Mouse (Mus musculus) 3134 (cell line): ENCODE data around the gene Cbl.

ENCODE experiments used
- DNase-seq: peaks from one replicate; pipeline ENCODE4 v3.0.0-alpha.2; 2011; ENCODE audit warnings: low spot score; ENCODE audit not compliant: insufficient read length; ENCODE audit errors: extremely low read depth

Gene Cbl

DNA sequence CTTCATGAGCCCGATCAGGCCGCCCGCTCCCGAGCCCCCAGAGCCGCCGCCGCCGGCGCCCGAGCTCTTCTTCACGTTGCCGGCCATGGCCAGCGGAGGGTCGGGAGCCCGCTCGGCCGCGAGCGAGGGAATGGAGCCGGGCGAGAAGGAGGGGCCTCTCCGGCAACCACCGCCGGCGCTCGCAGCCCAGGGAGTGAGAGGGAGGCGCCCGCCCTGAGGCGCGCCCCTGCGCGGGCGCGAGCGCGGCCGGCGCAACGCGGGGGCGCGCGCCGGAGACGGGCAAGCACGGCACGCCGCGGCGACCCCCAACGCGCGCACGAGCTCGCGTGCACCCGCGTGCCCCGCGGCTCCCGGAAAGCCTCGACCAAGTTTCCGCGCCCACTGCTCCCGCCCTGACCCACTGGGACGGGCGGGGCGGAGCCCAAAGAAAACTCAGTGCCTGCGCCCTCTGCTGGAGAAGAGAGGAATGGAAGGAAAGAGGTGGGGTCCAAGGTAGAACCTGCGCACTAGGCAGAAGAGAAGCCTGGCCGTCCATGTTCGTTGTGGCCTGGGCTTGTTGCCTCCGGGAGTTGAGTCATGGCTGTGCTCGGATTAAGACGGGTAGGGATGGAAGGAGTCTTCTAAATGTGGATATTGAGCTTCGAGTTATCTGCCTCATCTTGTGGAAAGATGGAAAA lies at the start of gene Cbl:
Gene Cbl, minus strand, starts transcription at position 248 of the 677 bp plus-strand sequence.
- DNase-seq = peak; percentile 95

- DNase-seq = no peak
These were observed 49.3 kb upstream of the Cbl start for GRCm38 (mm10) chr9:44283183-44283582.

- no peak for DNase-seq
These were observed 36.1 kb upstream of the Cbl start for GRCm38 (mm10) chr9:44269973-44270372.

DNA sequence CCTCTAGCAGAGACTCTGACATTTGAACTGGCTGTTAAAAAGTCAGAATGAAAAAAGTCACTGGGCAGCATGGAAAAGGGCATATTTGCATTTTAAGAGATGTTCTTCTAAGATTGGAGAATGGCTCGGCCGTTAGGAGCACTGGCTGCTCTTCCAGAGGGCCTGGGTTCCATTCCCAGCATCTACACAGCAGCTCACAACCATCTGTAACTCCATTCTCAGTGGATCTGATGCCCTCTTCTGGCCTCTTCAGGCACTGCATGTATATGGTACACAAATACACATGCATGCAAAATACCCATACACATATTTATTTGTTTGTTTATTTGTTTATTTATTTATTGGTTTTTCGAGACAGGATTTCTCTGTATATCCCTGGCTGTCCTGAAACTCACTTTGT lies 35.2 kb upstream of the Cbl start:
- no peak for DNase-seq

- no peak for DNase-seq
These were observed 34.6 kb upstream of the Cbl start, which contains the start of gene Nlrx1 for GRCm38 (mm10) chr9:44268432-44268831. TSS of gene Nlrx1 (minus strand) at chr9:44268599.

DNA sequence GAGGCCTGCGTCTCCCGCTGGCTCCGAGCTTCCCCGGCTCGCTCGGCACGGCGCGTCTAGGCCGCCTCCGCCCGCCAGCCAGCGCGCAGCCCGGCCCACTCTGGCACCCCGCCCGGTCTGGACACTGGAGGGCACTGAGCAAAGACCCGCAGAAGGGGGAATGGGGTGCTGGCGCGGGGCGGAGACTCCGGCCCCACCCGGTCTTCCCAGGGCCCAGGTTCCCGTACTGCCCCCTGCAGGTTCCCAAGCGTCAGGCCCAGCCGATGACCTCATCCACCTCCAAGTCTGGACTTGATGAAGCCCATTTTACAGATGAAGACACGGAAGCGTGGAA lies 34.1 kb upstream of the Cbl start:
- DNase-seq = peak; percentile 90

- DNase-seq = no peak
These were observed 33.6 kb upstream of the Cbl start for GRCm38 (mm10) chr9:44267319-44268026.

- DNase-seq = no peak
These were observed 32.8 kb upstream of the Cbl start for GRCm38 (mm10) chr9:44266478-44267226.

- DNase-seq = no peak
These were observed 27.5 kb upstream of the Cbl start for GRCm38 (mm10) chr9:44261388-44261787.

GRCm38 (mm10) chr9:44259014-44259413 lies 25.2 kb upstream of the Cbl start:
- no peak for DNase-seq

DNA sequence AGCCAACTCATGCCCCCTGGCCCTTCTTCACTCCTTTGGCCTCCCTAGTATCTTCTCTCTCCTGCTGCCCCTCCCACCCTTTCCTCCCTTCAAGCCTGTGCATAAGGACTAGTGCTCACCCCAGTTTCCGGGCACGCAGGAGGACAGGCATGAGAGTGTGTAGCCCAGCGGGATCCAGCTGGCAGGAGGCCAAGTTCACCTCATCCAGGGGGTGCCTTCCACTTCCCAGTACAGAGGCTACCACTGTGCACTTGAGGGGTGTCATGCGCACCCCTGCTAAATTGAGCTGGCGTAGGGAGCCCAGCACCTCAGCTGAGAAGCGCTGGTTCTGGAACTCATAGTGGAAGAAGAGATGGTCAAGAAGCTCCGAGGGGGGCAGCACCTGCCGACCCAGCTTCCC lies 22.4 kb upstream of the Cbl start:
- DNase-seq = no peak

- no peak for DNase-seq
These were observed 21.3 kb upstream of the Cbl start for GRCm38 (mm10) chr9:44255136-44255521.

DNA sequence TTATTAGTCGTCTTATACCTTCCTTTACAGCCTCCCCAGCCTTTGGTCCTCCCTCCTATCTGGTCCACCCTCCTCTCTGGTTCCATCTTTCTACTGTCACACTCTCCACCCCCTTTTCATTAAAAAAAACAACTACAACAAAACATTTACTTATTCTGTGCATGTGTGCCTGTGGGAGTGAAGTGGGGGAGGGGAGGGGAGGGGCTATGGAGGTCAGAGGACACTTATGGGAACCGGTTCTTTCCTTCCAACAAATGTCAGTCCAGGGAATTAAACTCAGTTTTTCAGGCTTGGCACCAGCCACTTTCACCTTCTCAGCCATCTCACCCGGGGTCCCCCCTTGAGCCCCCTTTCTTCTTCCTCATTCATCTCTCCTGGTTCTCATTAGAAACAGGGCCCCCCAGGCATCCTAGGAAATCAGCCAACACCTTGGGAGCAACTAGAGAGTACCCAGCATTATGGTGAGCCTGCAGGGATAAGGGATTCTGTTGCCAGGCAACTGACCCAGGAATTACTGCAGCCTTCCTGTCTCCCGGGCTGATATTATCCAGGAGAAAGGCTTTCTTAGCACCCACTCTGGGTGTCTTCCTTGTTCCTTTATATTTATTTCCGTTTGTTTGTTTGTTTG lies 20.8 kb upstream of the Cbl start:
- no peak for DNase-seq

DNA sequence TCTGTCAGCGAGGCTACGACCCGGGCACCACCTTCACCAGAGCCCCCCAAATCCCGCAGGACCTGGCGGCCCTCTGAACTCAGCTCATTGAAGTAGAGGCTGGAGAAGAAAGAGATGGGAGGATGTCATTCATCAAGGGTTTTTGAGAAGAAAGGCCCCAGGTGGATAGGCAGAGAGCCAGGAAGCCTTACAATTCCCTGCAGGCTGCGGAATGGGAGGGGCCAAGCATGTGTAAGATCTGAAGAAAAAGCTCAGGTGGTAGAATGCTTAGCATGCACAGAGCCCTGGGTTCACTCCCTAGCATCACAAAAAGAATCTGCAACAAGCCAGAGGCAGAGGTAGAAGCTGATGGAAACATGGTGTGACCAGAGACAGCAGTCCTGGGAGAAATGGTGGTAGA lies 19.6 kb upstream of the Cbl start:
- DNase-seq = no peak

DNA sequence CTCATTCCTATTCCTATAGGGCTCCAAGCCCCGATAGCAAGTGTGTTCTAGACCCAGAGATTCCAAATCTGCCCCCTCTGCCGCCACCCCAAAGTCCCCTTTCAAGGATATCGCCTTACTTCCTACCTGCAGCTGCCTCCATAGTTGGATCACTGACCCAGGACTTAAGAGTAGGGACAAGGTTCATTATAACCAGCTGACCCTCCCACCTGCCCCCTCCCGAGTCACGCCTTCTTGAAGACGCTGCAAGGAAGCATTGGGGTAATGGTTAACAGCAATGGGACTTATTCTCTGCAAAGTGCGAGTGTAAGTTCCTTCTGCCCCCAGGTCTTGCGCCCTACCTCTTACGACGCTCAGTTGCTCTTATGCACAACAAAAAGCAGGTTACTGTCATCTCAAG lies 17.5 kb upstream of the Cbl start, which contains the start of gene Pdzd3:
Gene Pdzd3, minus strand, starts transcription at position 158 of the 400 bp plus-strand sequence.
- no peak for DNase-seq

DNA sequence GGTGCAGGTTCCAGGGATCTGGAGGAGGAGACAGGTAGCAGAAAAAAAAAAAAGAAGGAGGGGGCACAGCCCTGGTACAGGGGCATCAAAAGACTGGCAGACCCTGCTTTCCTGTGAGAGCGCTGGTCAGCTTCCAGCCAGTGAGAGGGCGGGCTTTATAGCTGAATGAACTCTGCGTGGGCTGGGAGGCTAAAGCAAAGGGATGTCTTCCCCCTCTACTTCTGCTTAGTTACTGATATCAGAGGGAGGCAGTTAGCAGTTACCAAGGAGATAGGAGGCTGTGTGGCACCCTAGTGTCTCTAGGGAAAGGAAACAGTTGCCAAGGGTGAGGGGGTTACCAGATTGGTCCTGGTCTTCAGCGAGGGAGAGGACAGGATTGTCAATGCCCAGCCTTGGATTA lies 16.6 kb upstream of the Cbl start:
- DNase-seq = no peak

DNA sequence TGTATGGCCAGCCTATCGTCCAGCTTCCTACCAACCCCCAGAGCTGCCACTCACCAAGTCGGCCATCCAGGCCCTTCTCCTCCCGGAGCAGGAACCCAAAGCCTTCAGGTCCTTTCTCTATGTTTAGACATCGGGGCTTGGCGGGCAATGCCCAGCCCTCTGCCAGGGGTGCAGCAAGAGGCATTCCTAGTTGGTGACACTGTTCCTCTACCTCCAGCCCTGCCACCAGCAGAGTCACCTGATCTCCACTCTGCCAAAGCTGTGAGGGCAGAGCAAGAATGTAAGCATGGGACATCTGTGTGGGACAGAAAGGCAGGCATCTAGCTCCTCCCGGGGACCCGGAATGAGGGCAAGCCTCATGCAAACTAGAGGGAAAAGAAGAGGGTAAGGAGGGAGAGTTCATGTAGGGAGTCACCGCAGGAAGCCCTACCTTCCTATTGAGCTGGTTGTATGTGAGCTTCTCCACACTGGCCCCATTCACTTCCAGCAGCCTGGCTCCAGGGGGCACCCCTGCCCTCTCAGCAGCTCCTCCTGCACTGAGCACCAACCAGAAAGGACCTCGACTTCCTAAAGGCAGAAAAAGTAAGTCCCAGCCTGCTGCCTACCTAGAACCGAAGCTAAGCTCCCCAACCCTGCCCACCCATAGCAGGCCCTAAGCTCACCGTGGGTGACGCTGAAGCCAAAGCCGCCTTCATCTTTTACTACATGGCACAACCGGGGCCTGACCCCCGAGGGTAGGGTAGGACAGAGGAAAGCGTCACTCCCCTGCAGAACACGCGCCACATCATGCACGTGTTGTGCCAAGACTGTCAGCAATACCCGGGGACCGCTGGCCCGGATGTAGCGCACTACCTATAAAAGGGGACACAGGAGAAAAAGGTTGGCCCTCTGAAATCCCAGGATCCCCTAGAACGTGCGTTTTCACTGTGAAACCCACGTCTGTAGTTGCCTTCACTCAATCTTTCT lies 15.6 kb upstream of the Cbl start:
- no peak for DNase-seq

DNA sequence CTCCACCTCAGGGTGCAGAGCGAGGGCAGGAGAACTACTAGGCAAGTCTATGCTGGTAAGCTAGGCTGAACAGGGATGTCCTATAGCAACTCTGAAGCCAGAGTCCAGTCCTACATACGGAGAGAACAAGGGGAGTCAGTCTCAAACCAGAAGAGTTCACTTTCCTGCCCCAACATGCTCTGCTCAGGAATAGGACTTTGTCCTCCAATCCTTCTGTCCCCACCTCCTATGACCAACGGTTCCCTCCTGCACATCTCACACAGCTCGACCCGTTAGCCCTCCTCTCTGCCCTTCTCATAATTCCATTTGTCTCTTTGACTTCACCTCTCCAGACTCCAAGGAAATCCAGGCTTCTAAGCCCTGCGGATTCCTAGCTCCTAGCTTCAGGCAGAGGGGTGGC lies 14.1 kb upstream of the Cbl start:
- no peak for DNase-seq

- DNase-seq = no peak
These were observed 9.8 kb upstream of the Cbl start for GRCm38 (mm10) chr9:44243621-44244020.

DNA sequence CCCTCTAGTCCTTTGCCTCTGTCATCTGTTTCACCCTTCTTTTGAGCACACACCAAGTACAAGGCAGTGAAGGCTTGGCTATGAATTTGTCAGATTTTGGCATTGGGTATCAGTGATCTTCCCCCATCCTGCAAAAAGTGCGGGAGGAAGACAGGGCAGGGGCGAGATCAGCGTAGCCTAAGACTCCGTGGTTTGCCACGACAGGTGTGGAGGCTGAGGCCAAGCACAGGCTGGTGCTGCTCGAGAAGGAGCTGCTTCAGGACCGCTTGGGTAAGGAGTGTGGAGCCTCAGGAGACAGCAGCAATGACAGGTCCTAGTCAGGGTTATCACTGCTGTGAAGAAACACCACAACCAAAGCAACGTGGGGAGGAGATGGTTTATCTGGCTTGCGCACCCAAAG lies 7.6 kb upstream of the Cbl start:
- DNase-seq = no peak
